Mouse (Mus musculus): ENCODE measurements at regions not wholly inside any gene's neighbourhood (a gene's known extent, or its start where the extent isn't known, plus 50 kb on each side); places are given as distances from the start of the nearest gene placed in this dataset.

DNA sequence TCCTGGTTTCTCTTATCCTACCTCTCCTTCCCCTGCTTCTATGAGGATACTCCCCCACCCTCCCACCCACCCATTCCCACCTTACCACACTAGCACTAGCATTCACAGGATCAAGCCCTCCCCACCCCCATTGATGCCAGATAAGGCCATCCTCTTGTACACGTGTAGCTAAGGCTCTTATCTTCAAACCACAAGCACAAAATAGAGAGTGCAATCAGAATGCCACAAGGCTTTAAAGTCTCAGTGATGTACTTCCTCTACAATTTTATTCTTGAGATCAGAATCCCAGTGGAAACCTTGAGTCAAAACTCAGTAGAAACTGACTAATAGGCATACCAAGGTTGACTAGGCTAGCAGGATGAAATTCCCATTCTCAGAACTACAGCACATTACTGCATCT is 348.4 kb downstream of the Speer2 start:
- no peak for DNase-seq (ENCODE audit: low spot score)

DNA sequence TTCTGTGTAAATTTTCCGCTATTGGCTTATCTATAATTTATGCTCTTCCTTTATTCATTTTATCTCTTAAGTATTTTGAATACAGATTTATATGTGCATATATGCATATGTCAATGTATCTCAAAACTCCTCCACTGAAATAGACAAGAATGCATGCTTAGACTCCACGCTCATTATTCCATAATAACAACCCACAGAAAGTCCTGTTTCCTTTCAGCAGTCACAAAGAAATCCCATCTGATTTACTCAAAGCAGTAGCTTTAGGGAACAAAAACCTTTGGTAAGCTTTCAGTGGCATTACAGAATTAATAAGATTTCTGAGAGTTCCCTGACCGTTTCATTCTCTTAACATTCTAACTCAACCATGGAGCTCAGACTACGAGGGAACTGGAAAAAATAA is 386.2 kb downstream of the Speer2 start:
- DNase-seq (ENCODE audit: low spot score): no peak

DNA sequence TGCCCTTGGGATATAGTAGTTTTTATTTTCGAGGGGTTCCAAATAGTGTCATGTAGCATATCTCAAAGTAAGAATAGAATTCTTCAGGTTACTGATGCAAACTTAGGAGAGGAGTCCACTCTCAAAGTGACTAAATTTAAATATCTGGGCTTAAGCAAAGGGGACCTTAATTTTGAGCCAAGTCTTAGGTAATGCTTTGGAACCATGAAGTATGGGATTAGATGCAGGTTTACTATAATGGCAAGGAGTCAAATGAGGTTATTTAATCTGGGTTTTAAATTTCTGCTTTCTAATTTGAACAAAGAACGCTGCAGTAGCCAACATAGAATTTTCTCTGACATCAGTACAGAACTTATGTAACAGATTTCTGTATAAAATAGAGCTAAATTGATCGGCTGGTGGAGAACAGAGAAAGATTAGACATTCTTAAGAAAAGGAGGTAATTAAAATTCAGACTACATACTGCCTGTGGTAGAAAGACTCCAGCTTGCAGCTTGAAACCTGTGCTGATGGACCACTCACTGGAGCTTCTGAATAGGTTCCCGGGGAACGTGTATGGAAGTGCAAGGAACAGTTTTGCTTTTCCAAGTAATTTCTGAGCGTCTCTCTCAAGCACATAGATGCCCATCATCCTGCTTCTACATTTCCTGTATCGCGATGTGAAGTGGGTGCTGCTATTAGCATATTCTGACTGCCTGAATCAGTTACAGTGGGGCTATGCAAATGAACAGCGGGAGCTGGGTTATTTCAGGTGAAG is 394.3 kb downstream of the Speer2 start:
- DNase-seq (ENCODE audit: low spot score): peak; percentile 15

DNA sequence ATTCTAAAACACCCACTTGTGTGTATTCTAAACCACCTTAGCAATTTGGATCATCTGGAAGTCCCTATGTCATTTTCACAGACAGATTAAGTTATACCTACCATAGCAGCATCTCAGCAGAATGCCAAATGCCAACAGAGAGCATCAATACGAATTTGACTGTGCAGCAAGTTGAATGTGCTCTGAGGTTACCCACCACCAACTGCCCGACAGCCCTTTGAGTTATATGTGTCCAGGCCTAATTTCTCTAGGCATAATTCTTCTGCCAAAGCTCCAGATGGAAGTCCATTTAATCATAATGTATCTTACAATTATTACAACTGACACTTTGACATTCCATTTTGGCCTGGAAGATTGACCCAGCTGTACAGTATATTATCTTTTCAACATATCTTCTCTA is 404.4 kb downstream of the Speer2 start:
- no peak for DNase-seq (ENCODE audit: low spot score)

DNA sequence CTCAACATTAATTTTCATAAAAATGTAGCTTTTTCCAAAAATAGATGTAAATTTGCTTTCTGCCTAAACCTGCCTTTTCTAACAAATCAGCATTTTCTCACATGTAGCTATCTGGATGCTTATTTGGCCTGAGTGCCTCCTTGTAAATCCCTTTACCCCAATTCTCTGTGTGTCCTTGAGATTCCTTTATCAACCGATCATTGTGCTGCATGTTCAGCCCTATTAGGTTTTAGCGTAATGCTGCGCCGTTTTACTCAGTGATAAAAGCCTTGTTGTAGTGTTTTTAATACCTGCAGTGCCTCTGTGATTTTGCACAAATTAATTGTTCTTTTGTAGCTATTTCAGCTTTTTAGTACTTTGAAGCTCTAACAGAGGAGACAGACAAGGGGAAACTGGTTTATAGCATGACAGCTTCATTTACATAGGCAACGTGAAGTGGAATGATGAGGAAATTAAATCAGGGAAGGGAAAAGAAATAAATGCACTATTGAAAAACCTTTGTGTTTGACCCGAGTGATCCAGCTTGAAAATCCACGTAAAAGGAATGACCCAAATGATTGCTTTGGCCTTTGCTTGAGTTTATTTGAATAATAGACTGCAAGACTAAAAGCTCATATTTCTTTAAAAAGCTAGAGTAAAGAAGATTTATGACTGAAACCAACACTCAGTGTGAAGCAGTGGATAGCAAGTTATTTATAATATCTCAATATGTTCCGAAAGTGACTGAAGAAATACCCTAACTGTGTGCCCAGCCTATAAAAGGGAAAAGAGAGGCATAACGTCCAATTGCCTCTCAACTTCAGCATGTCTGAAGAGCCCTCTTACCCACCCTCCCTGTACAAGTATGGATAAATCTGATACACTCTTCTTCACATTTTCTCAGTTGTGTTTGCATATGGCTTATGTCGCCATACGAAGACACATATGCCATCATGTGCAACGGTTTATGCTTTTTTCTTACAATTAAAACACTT is 438.6 kb downstream of the Speer2 start:
- DNase-seq (ENCODE audit: low spot score): no peak
